Mouse (Mus musculus) induced T-regulatory cell, adult 2 months (primary cell): ENCODE measurements around the gene 1500009C09Rik.

Experiments
- DNase-seq: peaks from one replicate; pipeline ENCODE4 v3.0.0-alpha.2; 2012; ENCODE audit warnings: low read depth

Gene 1500009C09Rik

GRCm38 (mm10) chr15:82252097-82252496, at the start of gene 1500009C09Rik:
TSS of gene 1500009C09Rik (plus strand) at chr15:82252397.
- no peak for DNase-seq

GRCm38 (mm10) chr15:82203090-82203489, 49.1 kb upstream of the 1500009C09Rik start:
- DNase-seq = no peak

DNA sequence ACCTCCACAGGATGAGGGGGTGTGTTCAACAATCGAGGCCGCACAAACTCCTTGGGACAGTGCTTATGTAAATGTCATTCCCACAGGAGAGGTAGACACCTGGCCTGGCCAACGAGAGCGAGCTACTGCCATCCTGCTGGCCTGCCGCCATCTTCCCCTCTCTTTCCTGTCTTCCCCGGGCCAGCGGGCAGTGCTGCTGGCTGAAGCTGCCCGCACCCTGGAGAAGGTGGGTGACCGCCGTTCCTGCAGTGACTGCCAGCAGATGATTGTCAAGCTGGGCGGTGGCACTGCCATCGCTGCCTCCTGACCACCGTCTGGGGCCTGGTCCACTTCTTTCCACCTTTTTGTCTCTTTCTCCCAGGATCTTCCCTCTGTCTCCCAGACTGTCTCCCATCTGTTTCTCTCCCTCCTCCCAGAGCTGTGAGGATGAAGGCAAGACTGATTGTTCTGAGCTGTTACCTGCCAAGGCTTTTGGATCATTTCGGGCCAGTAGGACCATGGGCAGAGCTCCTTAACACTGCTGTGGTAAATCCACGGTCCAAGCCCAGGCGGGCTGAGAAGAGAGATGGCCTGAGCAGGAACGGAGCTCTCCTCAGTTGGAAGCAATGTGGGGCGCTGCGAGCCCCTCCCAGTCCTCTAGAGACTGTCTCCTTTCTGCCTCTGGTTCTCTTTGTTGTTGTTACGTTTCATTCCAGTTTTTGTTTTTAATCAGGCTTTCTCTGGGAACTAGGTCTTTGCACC, 48.4 kb upstream of the 1500009C09Rik start:
- no peak for DNase-seq

DNA sequence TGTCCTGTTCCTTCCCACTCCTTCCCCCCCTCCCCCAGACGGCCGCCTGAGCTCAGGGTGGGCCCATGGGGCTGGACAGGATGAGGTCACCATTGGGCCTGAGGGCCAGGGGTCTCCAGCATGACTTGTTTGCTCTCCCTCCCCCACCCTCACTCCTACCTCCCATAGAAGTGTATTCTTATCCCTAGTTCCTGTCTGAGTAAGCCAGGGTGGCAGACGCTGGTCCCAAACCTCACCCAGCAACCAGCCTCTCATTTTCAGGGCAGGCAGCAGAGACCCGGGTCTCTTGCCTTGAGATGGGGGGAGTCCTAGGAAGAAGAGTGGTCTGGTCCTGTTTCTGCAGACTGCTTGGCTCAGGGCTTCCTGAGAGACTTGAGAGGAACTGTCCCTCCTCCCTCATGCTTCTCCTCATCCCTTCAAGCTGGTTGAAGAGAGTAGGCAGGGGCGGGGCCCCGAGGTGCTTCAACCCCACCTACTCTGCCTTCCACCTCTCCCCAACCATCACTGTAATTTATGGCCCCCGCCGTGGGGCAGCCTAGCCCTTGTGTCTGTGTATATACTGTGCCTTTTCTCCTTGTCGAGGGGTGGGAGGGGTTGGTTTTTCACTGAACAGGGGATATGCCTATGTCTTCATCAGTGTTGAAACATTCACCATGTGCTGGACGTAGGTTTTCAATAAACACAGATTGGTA, 47.4 kb upstream of the 1500009C09Rik start:
- no peak for DNase-seq

GRCm38 (mm10) chr15:82206365-82207104, 45.7 kb upstream of the 1500009C09Rik start:
- DNase-seq = no peak

- DNase-seq = no peak
Measured at GRCm38 (mm10) chr15:82207105-82207459, 45.1 kb upstream of the 1500009C09Rik start.

DNA sequence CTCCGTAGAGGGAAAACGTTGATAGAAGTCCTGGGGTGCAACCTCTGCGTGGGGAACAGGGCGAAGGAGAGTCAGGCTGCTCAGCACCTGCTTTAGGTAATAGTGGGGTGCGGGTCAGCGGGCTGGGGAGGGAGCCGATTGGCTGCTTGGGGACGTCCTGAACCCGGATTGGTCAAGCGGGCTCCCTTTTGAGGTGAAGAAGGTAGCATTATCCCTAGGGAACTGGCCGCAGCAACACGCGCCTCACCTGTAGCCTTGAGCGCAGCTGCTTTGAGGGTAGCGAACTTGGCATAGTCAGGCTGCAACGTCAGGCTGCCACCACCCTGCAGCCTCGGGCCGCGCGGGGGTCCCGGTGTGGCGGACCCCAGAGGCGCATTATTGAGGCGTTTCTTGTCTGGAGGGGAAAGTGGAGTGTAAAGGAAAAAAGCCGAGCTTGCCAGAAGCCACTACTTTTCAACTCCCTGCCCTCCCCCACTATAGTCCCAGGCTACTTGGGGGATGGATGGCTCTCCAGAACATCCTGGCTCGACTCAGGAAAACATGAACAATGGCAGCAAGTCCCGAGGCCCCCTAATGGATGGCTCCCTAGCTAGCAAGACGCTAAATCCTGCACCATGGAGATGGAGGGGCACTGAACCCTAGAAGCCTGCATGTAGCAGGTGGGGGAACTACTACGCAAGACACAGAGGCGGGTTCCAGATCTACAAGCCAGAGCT, 44.5 kb upstream of the 1500009C09Rik start:
- DNase-seq = no peak

GRCm38 (mm10) chr15:82208307-82208706, 43.9 kb upstream of the 1500009C09Rik start:
- no peak for DNase-seq

GRCm38 (mm10) chr15:82209295-82210050, 42.7 kb upstream of the 1500009C09Rik start:
- no peak for DNase-seq

- DNase-seq = no peak
Measured at GRCm38 (mm10) chr15:82210801-82211200, 41.4 kb upstream of the 1500009C09Rik start.

DNA sequence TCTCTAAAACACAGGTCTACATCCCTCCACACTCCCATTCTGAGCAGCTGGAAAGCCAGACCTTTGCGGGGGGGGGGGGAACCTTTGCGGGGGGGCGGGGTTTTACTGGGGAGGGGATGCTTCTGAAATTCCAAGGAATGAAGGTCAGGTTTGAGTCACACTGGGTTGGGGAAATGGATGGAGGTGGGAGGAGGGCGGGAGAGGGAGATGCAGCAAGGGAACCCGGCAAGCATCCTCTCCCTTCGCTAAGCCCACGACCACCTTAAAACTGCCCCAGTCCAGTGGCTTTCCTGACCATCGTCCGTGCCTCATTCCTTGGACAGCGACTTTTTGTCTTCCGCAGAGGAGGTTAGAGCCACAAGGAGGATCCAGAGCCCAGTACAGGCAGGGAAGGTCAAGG, 40.9 kb upstream of the 1500009C09Rik start:
- no peak for DNase-seq

GRCm38 (mm10) chr15:82211911-82212751, 40.1 kb upstream of the 1500009C09Rik start:
- no peak for DNase-seq

GRCm38 (mm10) chr15:82212752-82213063, 39.5 kb upstream of the 1500009C09Rik start, which contains the start of gene Shisa8:
TSS of gene Shisa8 (minus strand) at chr15:82212815.
- DNase-seq = no peak

DNA sequence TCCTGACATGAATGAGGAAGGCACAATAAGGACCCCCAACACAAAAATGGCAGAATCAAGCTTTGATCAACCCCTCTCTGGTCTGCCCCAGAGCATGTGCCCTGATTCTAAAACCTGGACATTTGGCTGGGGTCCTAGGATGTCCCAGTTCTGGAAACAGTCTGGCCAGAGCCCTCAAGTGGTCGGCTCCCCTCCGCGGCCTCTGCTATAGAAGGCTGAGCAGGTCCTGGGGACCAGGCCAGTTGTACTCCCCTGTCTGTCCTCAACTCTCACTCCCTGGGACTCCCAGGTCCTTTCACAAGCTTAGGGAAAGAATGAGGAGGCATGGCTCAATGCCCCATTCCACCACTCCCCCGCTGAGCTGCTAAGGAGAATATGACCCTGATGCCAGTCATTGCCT, 39.0 kb upstream of the 1500009C09Rik start:
- DNase-seq = no peak

DNA sequence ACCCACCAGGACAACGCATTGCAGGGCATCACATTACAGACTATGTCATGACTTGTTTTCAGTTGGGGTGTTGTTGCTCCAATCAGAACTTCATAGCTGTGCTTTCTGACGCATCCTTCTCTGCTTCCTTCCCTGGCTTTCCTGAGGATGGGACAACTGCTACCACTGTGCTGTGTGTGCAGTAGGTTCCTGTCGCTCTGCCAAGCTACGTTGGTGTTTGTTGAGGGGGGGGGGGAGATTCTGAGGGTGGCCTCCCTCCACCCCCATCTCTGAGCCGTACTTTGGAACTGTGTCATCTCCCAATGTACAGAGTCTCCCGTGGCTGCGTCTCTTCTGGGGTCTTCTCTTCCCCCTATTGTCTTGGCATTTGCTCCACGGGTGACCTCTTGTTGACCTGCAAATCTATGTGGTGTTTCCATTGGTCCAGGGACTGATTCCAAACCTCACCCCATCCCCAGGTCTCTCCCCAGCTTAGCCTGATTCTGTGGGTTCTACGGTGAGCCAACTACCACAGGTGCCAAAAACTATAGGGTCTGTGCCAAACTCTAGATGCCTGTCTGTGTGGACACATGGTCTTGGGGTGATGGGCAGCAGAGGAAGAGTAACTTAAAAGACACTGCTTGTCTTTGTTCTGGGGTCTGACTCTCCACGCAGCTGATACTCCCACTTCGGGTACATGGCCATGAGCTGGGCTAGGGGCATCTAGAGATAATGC, 36.7 kb upstream of the 1500009C09Rik start:
- DNase-seq = no peak

DNA sequence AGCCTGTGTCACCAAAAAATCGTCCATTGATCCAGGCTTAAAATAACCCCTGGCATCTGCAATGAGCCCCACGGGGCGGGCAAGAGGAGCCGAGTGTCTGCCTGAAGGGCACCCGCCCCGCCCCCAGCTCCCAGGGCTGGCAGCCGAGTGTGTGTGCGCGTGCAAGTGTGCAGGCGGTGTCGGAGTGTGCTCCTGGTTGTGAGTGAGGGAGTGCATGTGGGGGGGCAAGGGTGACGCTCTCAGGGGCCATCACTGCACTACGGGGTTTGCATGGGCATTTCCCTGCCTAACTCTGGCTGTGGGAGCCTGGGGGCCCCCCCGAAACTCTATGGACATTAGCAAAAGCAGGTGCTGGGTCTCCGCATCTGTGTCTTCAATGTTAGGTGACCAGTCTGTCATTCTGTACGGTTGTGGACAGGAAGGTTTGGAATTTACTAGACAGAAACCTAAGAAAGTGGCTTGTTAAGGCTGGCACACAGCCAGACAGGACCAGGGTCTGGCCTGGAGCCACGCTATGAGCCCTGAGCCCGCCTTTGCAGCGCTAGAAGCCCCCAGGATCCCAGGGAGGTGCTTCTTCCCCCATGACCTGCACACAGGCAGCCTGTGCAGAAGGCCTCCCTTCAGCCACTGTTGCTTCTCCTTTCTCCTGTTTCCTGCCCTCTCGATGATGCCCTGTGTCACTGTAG, 35.9 kb upstream of the 1500009C09Rik start:
- DNase-seq = no peak

DNA sequence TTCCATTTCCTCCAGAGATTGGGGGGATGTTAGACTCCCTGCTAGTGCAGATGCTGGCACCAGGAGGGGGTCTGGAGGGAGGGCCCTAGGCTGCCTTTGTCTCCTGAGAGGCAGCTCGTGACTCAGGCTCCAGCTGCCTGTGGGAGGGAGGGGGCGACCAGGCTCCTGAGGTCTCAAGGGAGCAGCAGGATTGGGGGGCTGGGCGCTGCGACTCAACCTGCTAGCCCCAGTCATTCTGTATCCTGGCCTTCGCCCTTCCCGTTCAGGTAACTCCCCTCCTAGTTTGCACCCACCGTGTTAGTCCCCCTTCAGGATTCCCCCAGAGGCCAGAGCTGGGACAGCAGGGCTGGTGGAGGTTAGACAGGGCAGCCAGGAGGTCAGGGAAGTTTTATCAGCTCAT, 35.2 kb upstream of the 1500009C09Rik start:
- no peak for DNase-seq

- DNase-seq = no peak
Measured at GRCm38 (mm10) chr15:82217980-82218379, 34.2 kb upstream of the 1500009C09Rik start.
